Mouse (Mus musculus) small intestine, adult 2 months (tissue): Measurements from ENCODE around the gene Mat2a.

Experiments used
- CTCF ChIP-seq: fragments of 200-500 bp; IDR thresholded peaks from 2 replicates; pipeline ENCODE4 v1.5.1; 2012; ENCODE audit warnings: low read depth, mild to moderate bottlenecking, control low read depth, inconsistent platforms, low read length, moderate library complexity, mixed read lengths; ENCODE audit not compliant: insufficient replicate concordance, insufficient read length; ENCODE audit errors: extremely low read depth
- POLR2A ChIP-seq: fragments of 200-500 bp; IDR thresholded peaks from 2 replicates; pipeline ENCODE4 v1.6.1; 2012; ENCODE audit warnings: low read depth, mild to moderate bottlenecking, control low read depth, inconsistent platforms, low read length, moderate library complexity

GRCm38 (mm10) chr6:72484887-72485286 is 45.5 kb upstream of the Mat2a start:
- TF ChIP-seq POLR2A (no peak), CTCF (no peak)
